Mouse (Mus musculus) forebrain, embryonic 13.5 days (tissue): ENCODE data around the gene Flt4. TPM values are rescaled to one million over a fixed set of nuclear protein-coding genes. Genes with fewer than 3 reads are reported as not detected.
A peak's percentile ranks its signal among the peaks of the same experiment; 100 is the strongest.

Experiments used
- ATAC-seq: fragments of 200-750 bp; cut with Nextera tagmentation; 2 replicates; pipeline ENCODE4 v1.8.0; 2017
- H3K27ac ChIP-seq: fragments of 300-500 bp; sonication (generic); 2 replicates; pipeline ENCODE4 v1.5.1; 2015; ENCODE audit warnings: inconsistent platforms, mild to moderate bottlenecking, moderate library complexity
- H3K27me3 ChIP-seq: fragments of 300-500 bp; sonication (generic); 2 replicates; pipeline ENCODE4 v1.6.1; 2015; ENCODE audit warnings: mild to moderate bottlenecking, inconsistent platforms
- H3K36me3 ChIP-seq: fragments of 300-500 bp; sonication (generic); 2 replicates; pipeline ENCODE4 v1.6.1; 2015; ENCODE audit warnings: mild to moderate bottlenecking, inconsistent platforms; ENCODE audit not compliant: poor library complexity, severe bottlenecking
- H3K4me1 ChIP-seq: fragments of 300-500 bp; sonication (generic); 2 replicates; pipeline ENCODE4 v1.6.1; 2015; ENCODE audit warnings: inconsistent platforms
- H3K4me2 ChIP-seq: fragments of 300-500 bp; sonication (generic); 2 replicates; pipeline ENCODE4 v1.6.1; 2015; ENCODE audit warnings: inconsistent platforms, mild to moderate bottlenecking, moderate library complexity
- H3K4me3 ChIP-seq: fragments of 300-500 bp; sonication (generic); 2 replicates; pipeline ENCODE4 v1.5.1; 2015; ENCODE audit warnings: mild to moderate bottlenecking, inconsistent platforms
- H3K9ac ChIP-seq: fragments of 300-500 bp; sonication (generic); 2 replicates; pipeline ENCODE4 v1.6.1; 2015; ENCODE audit warnings: mild to moderate bottlenecking, inconsistent platforms
- H3K9me3 ChIP-seq: fragments of 300-500 bp; sonication (generic); replicated peaks from 2 replicates; pipeline ENCODE4 v1.6.1; 2016; ENCODE audit warnings: inconsistent platforms
- WGBS: fragments of 180-500 bp; shearing (Covaris S2); methylation state at CpG from one replicate; pipeline ENCODE4 v1.1.7; 2015; 5-methylcytosine and 5-hydroxymethylcytosine counted together
- polyA plus RNA-seq: library from polyadenylated mRNA; unstranded; fragments of >200 nt; fragmentation: Nextera tagmentation; extraction: Ambion mirVana; gene quantifications from 2 replicates; pipeline ENCODE4 v1.2.1, GENCODE M21; 2015

Gene Flt4
- polyA plus RNA-seq, 1 experiment from 2014 or later: 1.5 TPM

DNA sequence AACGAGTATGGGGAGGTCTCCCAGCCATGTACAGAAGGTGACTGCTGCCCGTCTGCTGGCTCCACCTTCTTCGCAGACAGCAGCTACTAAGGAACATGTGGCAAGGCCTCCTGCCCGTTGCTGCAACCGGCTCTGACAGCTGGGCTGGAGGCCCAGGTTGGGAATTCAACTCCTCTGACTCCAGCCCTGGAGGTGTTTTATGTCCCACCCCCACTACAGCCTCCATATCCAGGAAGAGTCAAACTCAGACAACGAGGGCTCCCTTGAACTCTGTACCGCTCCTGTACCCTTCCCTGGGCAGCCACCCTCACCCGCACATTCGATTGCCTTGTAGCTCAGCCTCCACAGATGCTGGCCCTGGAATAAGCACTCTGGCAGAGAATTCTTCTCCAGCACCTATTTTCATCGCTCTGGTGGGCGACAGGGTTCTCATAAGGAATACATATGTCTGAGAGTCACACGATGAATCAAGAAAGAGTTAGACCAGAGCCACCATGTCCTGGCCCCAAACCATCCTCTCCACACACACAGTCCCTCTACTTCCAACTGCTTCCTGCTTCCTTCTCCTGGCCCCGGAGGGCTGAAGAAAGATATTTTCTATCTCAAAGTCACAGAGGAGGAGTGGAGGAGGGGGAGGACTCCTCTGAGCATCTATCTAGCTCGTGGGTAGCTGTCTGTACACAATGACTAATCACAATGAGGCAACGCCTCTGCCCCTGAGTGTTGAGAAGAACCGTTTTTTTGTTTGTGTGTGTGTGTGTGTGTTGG, 42.1 kb downstream of the Flt4 start:
- Histone ChIP-seq H3K4me2 (no peak overlapping the region), H3K4me1 (0 out of 2 replicates have a peak, but pooled peaks cover 6% of the 10 kb centered on the region), H3K36me3 (no peaks in the 10 kb centered on the region), H3K27me3 (no peaks in the 10 kb centered on the region), H3K9ac (no peak overlapping the region), H3K9me3 (0 out of 2 replicates have a peak, but pooled peaks cover 3% of the 10 kb centered on the region), H3K4me3 (no peak overlapping the region), H3K27ac (no peak overlapping the region)
- 82% methylated on average over 16 of the region's 16 CpGs for WGBS
- ATAC-seq: no peak

GRCm38 (mm10) chr11:49651762-49652322, 42.8 kb downstream of the Flt4 start:
- Histone ChIP-seq H3K36me3 (no peaks in the 10 kb centered on the region), H3K9me3 (0 out of 2 replicates have a peak, but pooled peaks cover 3% of the 10 kb centered on the region), H3K9ac (no peak overlapping the region), H3K4me3 (no peak overlapping the region), H3K27me3 (no peaks in the 10 kb centered on the region), H3K4me2 (no peak overlapping the region), H3K27ac (no peak overlapping the region), H3K4me1 (0 out of 2 replicates have a peak, but pooled peaks cover 6% of the 10 kb centered on the region)
- ATAC-seq: 0 out of 2 replicates have a peak, but pooled peaks have one; percentile 7
- 87% methylated on average over 10 of the region's 10 CpGs for WGBS

DNA sequence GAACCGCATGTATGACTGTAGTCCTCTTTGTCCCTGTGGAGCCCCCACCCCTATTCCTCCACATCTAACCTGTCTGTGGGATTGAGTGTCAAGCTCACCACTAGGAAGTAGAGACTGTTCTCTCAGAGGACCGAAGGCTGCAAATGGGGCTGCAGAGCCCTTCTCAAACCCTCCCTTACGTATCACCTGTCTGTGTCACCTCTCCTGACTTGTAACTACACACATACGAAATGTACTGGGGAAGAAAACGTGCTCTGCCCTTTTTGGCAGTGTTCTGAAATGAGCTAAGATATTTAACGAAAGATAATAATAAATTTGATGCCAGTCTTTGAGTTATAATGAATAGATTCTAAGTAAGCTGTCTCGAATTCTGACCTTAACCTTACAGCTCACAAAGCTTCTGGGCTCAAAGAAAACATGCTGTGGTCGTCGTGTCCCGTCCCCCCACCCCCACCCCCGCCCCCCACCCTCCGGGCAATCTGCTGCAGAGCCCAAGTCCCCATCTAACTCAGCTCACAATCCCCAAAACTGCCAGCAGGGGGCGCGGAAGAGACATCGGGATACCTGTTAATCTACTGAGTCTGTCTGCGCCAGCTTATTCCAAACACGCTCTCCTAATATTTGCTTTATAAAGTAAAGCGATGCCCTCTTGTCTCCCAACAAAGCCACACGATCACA, 43.5 kb downstream of the Flt4 start:
- Histone ChIP-seq H3K4me1 (0 out of 2 replicates have a peak, but pooled peaks cover 6% of the 10 kb centered on the region), H3K9me3 (0 out of 2 replicates have a peak, but pooled peaks cover 3% of the 10 kb centered on the region), H3K4me2 (peak overlapping the region; percentile 35), H3K27me3 (no peaks in the 10 kb centered on the region), H3K4me3 (no peak overlapping the region), H3K27ac (no peak overlapping the region), H3K9ac (no peak overlapping the region), H3K36me3 (no peaks in the 10 kb centered on the region)
- WGBS: 23% methylated on average over 19 of the region's 19 CpGs
- ATAC-seq: peak; percentile 76

- Histone ChIP-seq H3K27ac (no peak overlapping the region), H3K36me3 (no peaks in the 10 kb centered on the region), H3K9ac (no peak overlapping the region), H3K4me2 (peak overlapping the region; percentile 35), H3K4me1 (0 out of 2 replicates have a peak, but pooled peaks cover 6% of the 10 kb centered on the region), H3K27me3 (no peaks in the 10 kb centered on the region), H3K9me3 (0 out of 2 replicates have a peak, but pooled peaks cover 3% of the 10 kb centered on the region), H3K4me3 (no peak overlapping the region)
- 43% methylated on average over 11 of the region's 11 CpGs for WGBS
- ATAC-seq: peak; percentile 62; the same call in 1 of the 2 replicates
Observed at GRCm38 (mm10) chr11:49653079-49653408, 44.0 kb downstream of the Flt4 start.

GRCm38 (mm10) chr11:49654651-49655050, 45.6 kb downstream of the Flt4 start:
- Histone ChIP-seq H3K27me3 (no peaks in the 10 kb centered on the region), H3K9me3 (0 out of 2 replicates have a peak, but pooled peaks cover 3% of the 10 kb centered on the region), H3K9ac (no peak overlapping the region), H3K4me1 (0 out of 2 replicates have a peak, but pooled peaks cover 6% of the 10 kb centered on the region), H3K4me3 (no peak overlapping the region), H3K36me3 (no peaks in the 10 kb centered on the region), H3K27ac (no peak overlapping the region), H3K4me2 (no peak overlapping the region)
- 93% methylated on average over 5 of the region's 5 CpGs for WGBS
- ATAC-seq: no peak

- no peaks in the 10 kb centered on the region for H3K36me3 ChIP-seq
- 0 out of 2 replicates have a peak, but pooled peaks cover 3% of the 10 kb centered on the region for H3K9me3 ChIP-seq
- no peak overlapping the region for H3K4me2 ChIP-seq
- H3K4me1 ChIP-seq: 0 out of 2 replicates have a peak, but pooled peaks cover 6% of the 10 kb centered on the region
- no peak for ATAC-seq
- no peak overlapping the region for H3K4me3 ChIP-seq
- no peaks in the 10 kb centered on the region for H3K27me3 ChIP-seq
- H3K27ac ChIP-seq: no peak overlapping the region
- H3K9ac ChIP-seq: no peak overlapping the region
Observed at GRCm38 (mm10) chr11:49655501-49655900, 46.4 kb downstream of the Flt4 start.

DNA sequence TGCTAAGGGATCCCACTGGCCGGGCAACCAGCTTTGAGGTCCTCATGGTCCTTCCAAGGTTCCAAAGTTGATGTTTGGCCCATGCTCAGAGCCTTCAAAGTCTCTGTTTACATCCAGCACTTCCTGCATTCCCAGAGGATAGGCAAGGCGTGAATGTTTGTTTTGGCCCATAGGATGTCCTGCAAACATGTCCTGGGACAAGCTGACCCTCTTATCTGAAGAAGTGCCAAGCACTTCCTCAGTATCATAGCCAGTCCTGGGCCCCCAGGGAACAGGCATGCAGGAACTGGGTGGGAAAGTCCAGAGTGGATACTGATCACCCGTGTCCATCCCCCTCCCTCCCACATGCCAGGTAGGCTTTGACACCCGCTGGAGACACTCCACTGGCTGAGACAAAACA, 49.0 kb downstream of the Flt4 start:
- ATAC-seq: no peak
- Histone ChIP-seq H3K4me2 (no peak overlapping the region), H3K36me3 (no peaks in the 10 kb centered on the region), H3K9ac (no peak overlapping the region), H3K9me3 (0 out of 2 replicates have a peak, but pooled peaks cover 3% of the 10 kb centered on the region), H3K4me3 (no peak overlapping the region), H3K27me3 (no peaks in the 10 kb centered on the region), H3K4me1 (0 out of 2 replicates have a peak, but pooled peaks cover 1% of the 10 kb centered on the region), H3K27ac (no peak overlapping the region)
- WGBS: 94% methylated on average over 4 of the region's 4 CpGs

DNA sequence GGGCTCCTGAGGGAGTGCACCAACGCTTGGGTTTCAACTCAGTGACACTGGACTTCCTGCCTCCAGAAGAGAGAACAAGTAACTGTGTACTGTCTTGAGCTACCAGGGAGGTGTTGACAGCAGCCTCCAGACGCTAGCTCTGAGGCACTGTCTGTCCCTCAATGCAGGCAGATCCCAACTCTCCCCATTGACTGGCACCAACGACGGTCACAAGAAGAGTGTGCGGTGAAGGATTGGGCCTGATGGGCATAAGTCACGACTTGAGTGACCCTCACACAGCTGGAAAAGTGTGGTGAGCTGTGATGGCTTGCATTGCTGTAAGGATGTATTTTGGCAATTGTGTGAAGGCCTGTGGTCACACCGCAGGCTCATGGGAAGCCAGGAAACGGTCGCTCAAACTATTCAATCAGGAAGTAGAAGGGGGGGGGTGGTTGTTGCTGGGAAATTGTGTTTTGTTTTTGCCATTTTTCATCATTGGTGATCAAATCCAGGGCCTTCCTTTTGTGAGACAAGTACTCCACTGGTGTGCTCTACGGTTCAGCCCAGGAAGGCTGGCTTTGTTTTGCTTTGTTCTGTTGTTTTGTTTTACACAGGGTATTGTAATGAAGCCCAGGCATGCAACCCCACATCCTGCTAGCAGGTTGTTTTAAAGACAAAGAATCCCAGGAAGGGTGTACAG, 49.9 kb downstream of the Flt4 start:
- Histone ChIP-seq H3K36me3 (no peaks in the 10 kb centered on the region), H3K27me3 (no peaks in the 10 kb centered on the region), H3K9ac (no peak overlapping the region), H3K9me3 (0 out of 2 replicates have a peak, but pooled peaks cover 3% of the 10 kb centered on the region), H3K27ac (no peak overlapping the region), H3K4me3 (no peak overlapping the region), H3K4me2 (no peak overlapping the region), H3K4me1 (no peaks in the 10 kb centered on the region)
- WGBS: 68% methylated on average over 10 of the region's 10 CpGs
- ATAC-seq: no peak

- no peak for ATAC-seq
Observed at GRCm38 (mm10) chr11:49659470-49659799, 50.4 kb downstream of the Flt4 start.

GRCm38 (mm10) chr11:49662292-49662780, 53.3 kb downstream of the Flt4 start:
- H3K9me3 ChIP-seq: no peaks in the 10 kb centered on the region
- 56% methylated on average over 15 of the region's 15 CpGs for WGBS
- no peak overlapping the region for H3K4me2 ChIP-seq
- no peaks in the 10 kb centered on the region for H3K4me1 ChIP-seq
- no peak overlapping the region for H3K9ac ChIP-seq
- ATAC-seq: no peak
- no peaks in the 10 kb centered on the region for H3K36me3 ChIP-seq
- no peaks in the 10 kb centered on the region for H3K27me3 ChIP-seq
- no peak overlapping the region for H3K4me3 ChIP-seq
- no peak overlapping the region for H3K27ac ChIP-seq

More at GRCm38 (mm10) chr11:49659470-49659799, 50.4 kb downstream of the Flt4 start:
- no peak overlapping the region for H3K4me2 ChIP-seq
- no peak overlapping the region for H3K9ac ChIP-seq
- no peaks in the 10 kb centered on the region for H3K9me3 ChIP-seq
- 75% methylated on average over 7 of the region's 7 CpGs for WGBS
- no peak overlapping the region for H3K27ac ChIP-seq
- no peaks in the 10 kb centered on the region for H3K36me3 ChIP-seq
- no peaks in the 10 kb centered on the region for H3K27me3 ChIP-seq
- no peak overlapping the region for H3K4me3 ChIP-seq
- H3K4me1 ChIP-seq: no peaks in the 10 kb centered on the region

GRCm38 (mm10) chr11:49663310-49663709, 54.2 kb downstream of the Flt4 start, which contains the start of gene Scgb3a1:
TSS of gene Scgb3a1 (plus strand) at chr11:49663610.
- H3K4me2 ChIP-seq: no peak within 1 kb of the TSS
- ATAC-seq: no peak
- no peak within 1 kb of the TSS for H3K4me3 ChIP-seq
- H3K36me3 ChIP-seq: peaks cover 2% of the 10 kb centered on the region
- no peaks in the 10 kb centered on the region for H3K4me1 ChIP-seq
- H3K9ac ChIP-seq: no peak within 1 kb of the TSS
- H3K27ac ChIP-seq: no peak within 1 kb of the TSS
- H3K9me3 ChIP-seq: no peaks in the 10 kb centered on the region
- H3K27me3 ChIP-seq: no peaks in the 10 kb centered on the region
- 87% methylated on average over 5 of the region's 5 CpGs for WGBS
